Mouse (Mus musculus): ENCODE measurements around the gene Klk12. TPM values are rescaled to one million over a fixed set of nuclear protein-coding genes. Genes with fewer than 3 reads are reported as not detected.

The Klk12 gene
- polyA plus RNA-seq, 1 experiment = not detected

DNA sequence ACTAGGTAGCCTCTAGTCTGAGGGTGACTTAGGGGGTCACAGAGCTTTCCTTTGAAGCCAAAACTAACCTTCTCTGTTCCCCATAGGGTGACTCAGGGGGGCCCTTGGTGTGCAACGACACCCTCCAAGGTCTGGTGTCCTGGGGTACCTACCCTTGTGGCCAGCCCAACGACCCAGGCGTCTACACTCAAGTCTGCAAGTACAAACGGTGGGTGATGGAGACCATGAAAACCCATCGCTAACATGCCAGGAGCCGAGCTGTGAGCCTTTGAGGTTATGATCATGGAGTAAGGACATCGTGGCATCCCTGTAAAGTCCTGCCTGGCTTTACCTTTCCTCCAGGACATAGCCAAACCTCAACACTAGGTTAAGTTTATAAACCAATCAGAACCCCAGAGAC, 46.5 kb downstream of the Klk12 start:
- H3K36me3 ChIP-seq (ENCODE audit: control insufficient read depth) = no peaks in the 10 kb centered on the region
- no peak overlapping the region for H3K4me3 ChIP-seq (replicated peaks)
- TF ChIP-seq GATA1 (IDR thresholded peaks at IDR 0.05; ENCODE audit: low read length) (no peak), TAL1 (IDR thresholded peaks at IDR 0.05; ENCODE audit: low read length) (no peak)
- H3K9me3 ChIP-seq (ENCODE audit: control insufficient read depth, low read length) = no peaks in the 10 kb centered on the region
- no peaks in the 10 kb centered on the region for H3K27me3 ChIP-seq (ENCODE audit: control insufficient read depth)
- H3K4me1 ChIP-seq (ENCODE audit: control insufficient read depth) = no peaks in the 10 kb centered on the region

DNA sequence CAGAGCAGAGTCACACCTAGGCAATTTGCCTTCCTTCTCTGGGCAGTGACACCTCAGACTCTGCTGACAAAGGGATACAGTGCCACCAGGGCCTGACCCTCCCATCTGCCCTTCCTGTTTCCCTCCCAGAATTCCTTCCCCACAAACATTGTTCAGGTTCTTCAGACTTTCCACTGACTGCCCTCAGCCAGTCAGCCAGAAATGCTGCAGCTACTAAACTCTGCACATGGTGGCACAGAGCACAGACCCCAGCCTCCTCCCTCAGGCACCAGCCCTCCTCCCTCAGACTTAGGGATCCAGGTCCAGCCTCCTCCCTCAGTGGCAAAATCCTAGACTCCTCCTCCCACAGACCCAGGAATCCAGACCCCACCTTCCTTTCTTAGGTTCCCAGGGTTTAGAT, 48.0 kb downstream of the Klk12 start:
- Histone ChIP-seq H3K27me3 (ENCODE audit: control insufficient read depth) (no peaks in the 10 kb centered on the region), H3K4me1 (ENCODE audit: control insufficient read depth) (no peaks in the 10 kb centered on the region), H3K36me3 (ENCODE audit: control insufficient read depth) (no peaks in the 10 kb centered on the region), H3K4me3 (replicated peaks) (no peak overlapping the region), H3K9me3 (ENCODE audit: control insufficient read depth, low read length) (no peaks in the 10 kb centered on the region)
- TF ChIP-seq GATA1 (IDR thresholded peaks at IDR 0.05; ENCODE audit: low read length) (no peak), TAL1 (IDR thresholded peaks at IDR 0.05; ENCODE audit: low read length) (no peak)

- H3K9me3 ChIP-seq (ENCODE audit: control insufficient read depth, low read length) = no peaks in the 10 kb centered on the region
- no peaks in the 10 kb centered on the region for H3K4me1 ChIP-seq (ENCODE audit: control insufficient read depth)
- no peak overlapping the region for H3K4me3 ChIP-seq (replicated peaks)
- no peaks in the 10 kb centered on the region for H3K36me3 ChIP-seq (ENCODE audit: control insufficient read depth)
- no peak for TF ChIP-seq TAL1 (IDR thresholded peaks at IDR 0.05; ENCODE audit: low read length)
- no peak for TF ChIP-seq GATA1 (IDR thresholded peaks at IDR 0.05; ENCODE audit: low read length)
- H3K27me3 ChIP-seq (ENCODE audit: control insufficient read depth) = no peaks in the 10 kb centered on the region
Observed at GRCm38 (mm10) chr7:43821581-43821980, 52.9 kb downstream of the Klk12 start.

Other genes with a start within 250 kb of the Klk12 start
- 0.02 TPM in 1 of 2 replicates, not detected in the other for gene Cd33, start 224.5 kb upstream of the Klk12 start, polyA plus RNA-seq (2012)
- gene Zfp658, start 206.6 kb upstream of the Klk12 start, polyA plus RNA-seq (2012) = not detected in 2 replicates
- not detected in 2 replicates for gene Zfp719, start 189.3 kb upstream of the Klk12 start, polyA plus RNA-seq (2012)
- 0.01 TPM in 1 of 2 replicates, not detected in the other for gene Zfp819, start 161.7 kb upstream of the Klk12 start, polyA plus RNA-seq (2012)
- gene Ceacam18, start 134.2 kb upstream of the Klk12 start, polyA plus RNA-seq (2012) = not detected in 2 replicates
- gene Siglece, start 108.7 kb upstream of the Klk12 start, polyA plus RNA-seq (2012) = not detected in 2 replicates
- gene Ctu1, start 96.9 kb upstream of the Klk12 start, polyA plus RNA-seq (2012) = 0.30 and 0.34 TPM in 2 replicates
- 0.04 TPM in 1 of 2 replicates, not detected in the other for gene Klk14, start 78.5 kb upstream of the Klk12 start, polyA plus RNA-seq (2012)
- not detected in 2 replicates for gene Klk13, start 56.3 kb upstream of the Klk12 start, polyA plus RNA-seq (2012)
- not detected in 2 replicates for gene Klk11, start 5.7 kb downstream of the Klk12 start, polyA plus RNA-seq (2012)
- not detected in 2 replicates for gene Klk10, start 12.1 kb downstream of the Klk12 start, polyA plus RNA-seq (2012)
- gene Klk9, start 23.0 kb downstream of the Klk12 start, polyA plus RNA-seq (2012) = not detected in 2 replicates
- 0.11 and 0.12 TPM in 2 replicates for gene Klk8, start 28.7 kb downstream of the Klk12 start, polyA plus RNA-seq (2012)
- gene Klk7, start 42.4 kb downstream of the Klk12 start, polyA plus RNA-seq (2012) = not detected in 2 replicates
- gene Klk6, start 55.6 kb downstream of the Klk12 start, polyA plus RNA-seq (2012) = not detected in 2 replicates
- 0.05 TPM in 1 of 2 replicates, not detected in the other for gene Klk5, start 73.1 kb downstream of the Klk12 start, polyA plus RNA-seq (2012)
- not detected in 2 replicates for gene Klk4, start 112.3 kb downstream of the Klk12 start, polyA plus RNA-seq (2012)
- gene Klk15, start 164.8 kb downstream of the Klk12 start, polyA plus RNA-seq (2012) = not detected in 2 replicates
- not detected in 2 replicates for gene Klk1b8, start 181.8 kb downstream of the Klk12 start, polyA plus RNA-seq (2012)
- not detected in 2 replicates for gene Klk1b1, start 197.9 kb downstream of the Klk12 start, polyA plus RNA-seq (2012)
- gene Klk1b9, start 207.2 kb downstream of the Klk12 start, polyA plus RNA-seq (2012) = not detected in 2 replicates
- gene Klk1b11, start 227.0 kb downstream of the Klk12 start, polyA plus RNA-seq (2012) = not detected in 2 replicates
- not detected in 2 replicates for gene Klk1b26, start 243.3 kb downstream of the Klk12 start, polyA plus RNA-seq (2012)

Data from erythroblast, embryonic 14.5 days (primary cell).